Mouse (Mus musculus): ENCODE data around the gene Mfap4.

- TF ChIP-seq CTCF (IDR thresholded peaks at IDR 0.05; ENCODE audit: low read depth, low read length) (no peak), POLR2A (IDR thresholded peaks at IDR 0.05; ENCODE audit: extremely low read depth, insufficient read depth, low read length) (no peak)
Observed at GRCm38 (mm10) chr11:61532820-61533219, 47.6 kb downstream of the Mfap4 start.

Measured in liver, adult 2 months (tissue).